Mouse (Mus musculus): Measurements from ENCODE around the gene Lamc1. TPM values are rescaled to one million over a fixed set of nuclear protein-coding genes. Genes with fewer than 3 reads are reported as not detected.
"Not testable (repeated sequence)": the region's sequence is repeated elsewhere in the genome, so short reads cannot be mapped to it uniquely, and the experiment has no call there.

Lamc1 gene
- total and polyA plus RNA-seq, 2 experiments from 2014 or later, result 62.8 to 186 TPM

DNA sequence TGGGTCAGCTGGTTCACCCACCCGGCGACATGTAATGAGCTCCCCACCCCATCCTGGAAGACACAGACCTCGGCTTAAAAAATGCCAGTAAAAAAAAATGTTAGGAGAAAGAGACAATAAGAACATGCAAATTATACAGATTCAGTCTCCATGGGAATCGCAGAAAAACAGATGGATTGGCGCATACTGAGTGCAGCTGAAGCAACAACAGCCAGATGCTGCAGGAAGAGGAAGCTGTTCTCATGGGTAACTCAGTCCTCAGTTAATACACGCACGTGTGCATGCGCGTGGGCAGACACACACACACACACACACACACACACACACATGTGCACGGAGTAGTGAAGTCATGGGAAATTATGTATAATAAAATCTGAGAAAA is 23.7 kb downstream of the Lamc1 start:
- H3K36me3 ChIP-seq (replicated peaks; ENCODE audit: control insufficient read depth, insufficient read depth, low read length), result no peaks in the 10 kb centered on the region
- peak; percentile 59; the same call in 1 of the 2 replicates for ATAC-seq (ENCODE audit: insufficient read depth, low read depth)
- H3K27me3 ChIP-seq (ENCODE audit: control insufficient read depth, insufficient read depth, low read length), result no peaks in the 10 kb centered on the region
- peak; percentile 61 for DNase-seq (ENCODE audit: low spot score)
- peaks cover 45% of the 10 kb centered on the region for H3K4me1 ChIP-seq (ENCODE audit: control insufficient read depth, insufficient read depth)
- H3K4me2 ChIP-seq (ENCODE audit: low read depth, low read length), result peak overlapping the region; percentile 38
- peak overlapping the region; percentile 37 for H3K9ac ChIP-seq (replicated peaks; ENCODE audit: low read depth, low read length)
- WGBS, result 35% methylated on average over 10 of the region's 10 CpGs
- peak overlapping the region; percentile 84 for H3K27ac ChIP-seq (ENCODE audit: low read depth)
- 0 out of 2 replicates have a peak overlapping the region, but pooled peaks have one; percentile 0 for H3K4me3 ChIP-seq (ENCODE audit: low read depth, low read length)
- H3K9me3 ChIP-seq (replicated peaks; ENCODE audit: control insufficient read depth, low read length), result no peaks in the 10 kb centered on the region
- TF ChIP-seq CTCF (IDR thresholded peaks at IDR 0.05; ENCODE audit: low read depth) (no peak), EP300 (IDR thresholded peaks at IDR 0.05; ENCODE audit: low read depth) (0 out of 2 replicates have a peak, but pooled peaks have one; percentile 32)

GRCm38 (mm10) chr1:153308179-153308914 is 24.2 kb downstream of the Lamc1 start:
- peak; percentile 65 for DNase-seq (ENCODE audit: low spot score)
- TF ChIP-seq CTCF (IDR thresholded peaks at IDR 0.05; ENCODE audit: low read depth) (no peak), EP300 (IDR thresholded peaks at IDR 0.05; ENCODE audit: low read depth) (no peak)
- no peaks in the 10 kb centered on the region for H3K27me3 ChIP-seq (ENCODE audit: control insufficient read depth, insufficient read depth, low read length)
- peak overlapping the region; percentile 0; the same call in 1 of the 2 replicates for H3K4me3 ChIP-seq (ENCODE audit: low read depth, low read length)
- peak overlapping the region; percentile 84 for H3K27ac ChIP-seq (ENCODE audit: low read depth)
- peaks cover 50% of the 10 kb centered on the region for H3K4me1 ChIP-seq (ENCODE audit: control insufficient read depth, insufficient read depth)
- peak overlapping the region; percentile 37 for H3K9ac ChIP-seq (replicated peaks; ENCODE audit: low read depth, low read length)
- H3K4me2 ChIP-seq (ENCODE audit: low read depth, low read length), result peak overlapping the region; percentile 38
- ATAC-seq (ENCODE audit: insufficient read depth, low read depth), result peak; percentile 55
- no peaks in the 10 kb centered on the region for H3K9me3 ChIP-seq (replicated peaks; ENCODE audit: control insufficient read depth, low read length)
- H3K36me3 ChIP-seq (replicated peaks; ENCODE audit: control insufficient read depth, insufficient read depth, low read length), result no peaks in the 10 kb centered on the region
- WGBS, result 15% methylated on average over 9 of the region's 9 CpGs

DNA sequence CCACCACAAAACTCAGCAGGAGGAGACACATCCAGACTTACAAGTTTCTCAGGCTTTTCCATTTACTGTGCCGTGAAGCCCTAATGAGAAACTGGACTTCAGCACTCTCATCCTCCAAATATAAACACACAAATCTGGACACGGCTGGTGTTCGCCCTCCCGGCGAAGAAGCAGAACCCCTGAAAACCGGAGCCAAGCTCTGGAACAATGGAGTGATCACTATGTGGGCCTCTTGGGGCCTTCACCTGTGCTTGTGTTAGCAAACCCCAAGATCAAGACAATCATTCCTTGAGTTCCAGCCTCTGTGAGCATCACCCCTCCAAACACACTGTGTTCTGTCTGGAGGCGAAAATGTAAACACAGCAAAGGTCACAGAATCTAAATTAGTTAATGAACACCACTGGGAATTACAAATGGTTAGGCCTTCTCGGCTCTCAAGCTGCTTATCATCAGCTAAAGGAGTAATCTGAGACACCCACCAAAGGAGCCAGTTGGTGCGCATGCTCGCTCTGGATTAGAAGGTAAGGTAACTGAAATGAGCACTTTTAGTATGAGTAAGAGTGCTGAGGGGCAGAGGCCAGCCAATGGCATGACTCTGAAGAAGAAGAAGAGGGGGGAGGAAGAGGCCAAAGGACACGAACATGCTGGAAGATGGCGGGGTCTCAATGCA is 24.9 kb downstream of the Lamc1 start:
- ATAC-seq (ENCODE audit: insufficient read depth, low read depth) (no peak), DNase-seq (ENCODE audit: low spot score) (no peak)
- WGBS, result 54% methylated on average over 12 of the region's 12 CpGs
- Histone ChIP-seq H3K4me1 (ENCODE audit: control insufficient read depth, insufficient read depth) (peaks cover 54% of the 10 kb centered on the region), H3K9ac (replicated peaks; ENCODE audit: low read depth, low read length) (0 out of 2 replicates have a peak overlapping the region, but pooled peaks have one; percentile 37), H3K27me3 (ENCODE audit: control insufficient read depth, insufficient read depth, low read length) (no peaks in the 10 kb centered on the region), H3K36me3 (replicated peaks; ENCODE audit: control insufficient read depth, insufficient read depth, low read length) (no peaks in the 10 kb centered on the region), H3K4me2 (ENCODE audit: low read depth, low read length) (peak overlapping the region; percentile 38), H3K4me3 (ENCODE audit: low read depth, low read length) (peak overlapping the region; percentile 0; the same call in 1 of the 2 replicates), H3K27ac (ENCODE audit: low read depth) (peak overlapping the region; percentile 84), H3K9me3 (replicated peaks; ENCODE audit: control insufficient read depth, low read length) (no peaks in the 10 kb centered on the region)
- TF ChIP-seq EP300 (IDR thresholded peaks at IDR 0.05; ENCODE audit: low read depth), result no peak
- no peak for TF ChIP-seq CTCF (IDR thresholded peaks at IDR 0.05; ENCODE audit: low read depth)

DNA sequence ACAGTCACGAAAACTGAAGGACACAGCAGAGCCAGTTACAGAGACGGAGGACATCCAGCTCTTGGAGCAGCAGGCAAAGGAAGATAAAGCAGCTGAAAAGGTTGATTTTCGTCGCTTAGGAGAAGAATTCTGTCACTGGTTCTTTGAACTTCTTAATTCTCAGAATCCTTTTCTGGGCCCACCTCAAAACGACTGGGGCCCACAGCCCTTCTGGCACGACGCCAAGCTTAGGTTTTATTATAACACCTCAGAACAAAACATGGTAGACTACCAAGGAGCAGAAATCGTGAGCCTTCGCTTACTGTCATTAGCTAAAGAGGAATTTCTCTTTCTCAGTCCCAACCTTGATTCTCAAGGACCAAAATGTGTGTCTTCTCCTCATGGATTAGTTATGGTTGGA is 26.9 kb downstream of the Lamc1 start:
- DNase-seq (ENCODE audit: low spot score); H3K4me2 ChIP-seq (ENCODE audit: low read depth, low read length); ATAC-seq (ENCODE audit: insufficient read depth, low read depth); H3K9me3 ChIP-seq (replicated peaks; ENCODE audit: control insufficient read depth, low read length); H3K9ac ChIP-seq (replicated peaks; ENCODE audit: low read depth, low read length); H3K27me3 ChIP-seq (ENCODE audit: control insufficient read depth, insufficient read depth, low read length); H3K36me3 ChIP-seq (replicated peaks; ENCODE audit: control insufficient read depth, insufficient read depth, low read length); H3K4me3 ChIP-seq (ENCODE audit: low read depth, low read length): not testable (repeated sequence)
- 67% methylated on average over 9 of the region's 9 CpGs for WGBS
- peaks cover 40% of the 10 kb centered on the region for H3K4me1 ChIP-seq (ENCODE audit: control insufficient read depth, insufficient read depth)
- peak overlapping the region; percentile 57; the same call in 1 of the 2 replicates for H3K27ac ChIP-seq (ENCODE audit: low read depth)

GRCm38 (mm10) chr1:153305249-153305648 is 27.3 kb downstream of the Lamc1 start:
- Histone ChIP-seq H3K4me1 (ENCODE audit: control insufficient read depth, insufficient read depth) (peaks cover 38% of the 10 kb centered on the region), H3K27ac (ENCODE audit: low read depth) (peak overlapping the region; percentile 57)
- H3K4me3 ChIP-seq (ENCODE audit: low read depth, low read length); ATAC-seq (ENCODE audit: insufficient read depth, low read depth); H3K4me2 ChIP-seq (ENCODE audit: low read depth, low read length); H3K9ac ChIP-seq (replicated peaks; ENCODE audit: low read depth, low read length); H3K9me3 ChIP-seq (replicated peaks; ENCODE audit: control insufficient read depth, low read length); H3K36me3 ChIP-seq (replicated peaks; ENCODE audit: control insufficient read depth, insufficient read depth, low read length); H3K27me3 ChIP-seq (ENCODE audit: control insufficient read depth, insufficient read depth, low read length); DNase-seq (ENCODE audit: low spot score): not testable (repeated sequence)
- 87% methylated on average over 22 of the region's 22 CpGs for WGBS

DNA sequence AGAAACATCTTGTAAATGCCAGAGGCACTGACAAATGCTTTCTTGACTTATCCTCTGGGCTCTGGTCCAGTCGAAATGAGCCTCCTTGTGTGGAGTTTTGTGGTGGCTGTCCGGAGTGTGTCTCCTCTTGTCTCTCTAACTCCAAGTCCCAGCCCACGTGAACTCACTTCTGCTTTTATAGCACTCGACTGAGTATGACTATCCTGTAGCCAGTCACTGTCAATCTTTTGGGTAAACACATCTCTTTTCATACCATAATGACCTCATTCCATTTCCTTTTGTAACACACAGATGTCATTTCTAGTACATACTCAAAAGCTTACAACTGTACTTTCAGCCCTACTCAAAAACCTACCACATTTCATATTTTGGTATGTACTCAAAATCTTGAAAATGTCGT is 33.1 kb downstream of the Lamc1 start:
- ATAC-seq (ENCODE audit: insufficient read depth, low read depth); H3K27ac ChIP-seq (ENCODE audit: low read depth); H3K36me3 ChIP-seq (replicated peaks; ENCODE audit: control insufficient read depth, insufficient read depth, low read length); H3K9ac ChIP-seq (replicated peaks; ENCODE audit: low read depth, low read length); H3K4me2 ChIP-seq (ENCODE audit: low read depth, low read length); DNase-seq (ENCODE audit: low spot score); H3K27me3 ChIP-seq (ENCODE audit: control insufficient read depth, insufficient read depth, low read length); H3K4me3 ChIP-seq (ENCODE audit: low read depth, low read length); H3K9me3 ChIP-seq (replicated peaks; ENCODE audit: control insufficient read depth, low read length): not testable (repeated sequence)
- WGBS, result 40% methylated on average over 5 of the region's 5 CpGs
- peaks cover 22% of the 10 kb centered on the region for H3K4me1 ChIP-seq (ENCODE audit: control insufficient read depth, insufficient read depth)

GRCm38 (mm10) chr1:153297774-153298363 is 34.7 kb downstream of the Lamc1 start:
- peaks cover 20% of the 10 kb centered on the region for H3K4me1 ChIP-seq (ENCODE audit: control insufficient read depth, insufficient read depth)

More at GRCm38 (mm10) chr1:153297774-153298363, 34.7 kb downstream of the Lamc1 start:
- H3K4me2 ChIP-seq (ENCODE audit: low read depth, low read length); DNase-seq (ENCODE audit: low spot score); H3K27ac ChIP-seq (ENCODE audit: low read depth); H3K9me3 ChIP-seq (replicated peaks; ENCODE audit: control insufficient read depth, low read length); H3K9ac ChIP-seq (replicated peaks; ENCODE audit: low read depth, low read length); H3K36me3 ChIP-seq (replicated peaks; ENCODE audit: control insufficient read depth, insufficient read depth, low read length); H3K27me3 ChIP-seq (ENCODE audit: control insufficient read depth, insufficient read depth, low read length); H3K4me3 ChIP-seq (ENCODE audit: low read depth, low read length); ATAC-seq (ENCODE audit: insufficient read depth, low read depth): not testable (repeated sequence)
- whole genome bisulfite sequencing, result 82% methylated on average over 4 of the region's 4 CpGs
